Mouse (Mus musculus): ENCODE results near the gene Lrrfip1. TPM values are rescaled to one million over a fixed set of nuclear protein-coding genes. Genes with fewer than 3 reads are reported as not detected.

The Lrrfip1 gene
- polyA plus RNA-seq, 1 experiment from 2014 or later: 26.2 TPM

- ATAC-seq (ENCODE audit: insufficient number of reproducible peaks, low FRiP score, low TSS enrichment, low read depth) (no peak), DNase-seq (ENCODE audit: low spot score) (no peak)
- H3K9ac ChIP-seq (ENCODE audit: low read length): no peak overlapping the region
- no peak overlapping the region for H3K27ac ChIP-seq (replicated peaks; ENCODE audit: low read depth, low read length)
- peaks cover 35% of the 10 kb centered on the region for H3K4me1 ChIP-seq (ENCODE audit: control insufficient read depth, insufficient read depth, low read length)
- H3K4me2 ChIP-seq (ENCODE audit: low read depth, severe bottlenecking): no peak overlapping the region
- no peaks in the 10 kb centered on the region for H3K36me3 ChIP-seq (ENCODE audit: control insufficient read depth, insufficient read depth, low read length)
- 66% methylated on average over 18 of the region's 18 CpGs for WGBS
- no peak overlapping the region for H3K4me3 ChIP-seq (ENCODE audit: low read depth, low read length)
- no peaks in the 10 kb centered on the region for H3K9me3 ChIP-seq (ENCODE audit: control insufficient read depth, low read length)
- no peaks in the 10 kb centered on the region for H3K27me3 ChIP-seq (ENCODE audit: control insufficient read depth, insufficient read depth, low read length)
Observed at GRCm38 (mm10) chr1:91057311-91058245, 59.0 kb downstream of the Lrrfip1 start.

GRCm38 (mm10) chr1:91058251-91058650, 59.7 kb downstream of the Lrrfip1 start:
- WGBS: 56% methylated on average over 6 of the region's 6 CpGs
- Histone ChIP-seq H3K4me2 (ENCODE audit: low read depth, severe bottlenecking) (no peak overlapping the region), H3K27me3 (ENCODE audit: control insufficient read depth, insufficient read depth, low read length) (no peaks in the 10 kb centered on the region), H3K9ac (ENCODE audit: low read length) (no peak overlapping the region), H3K9me3 (ENCODE audit: control insufficient read depth, low read length) (no peaks in the 10 kb centered on the region), H3K36me3 (ENCODE audit: control insufficient read depth, insufficient read depth, low read length) (no peaks in the 10 kb centered on the region), H3K4me1 (ENCODE audit: control insufficient read depth, insufficient read depth, low read length) (peaks cover 39% of the 10 kb centered on the region), H3K4me3 (ENCODE audit: low read depth, low read length) (no peak overlapping the region), H3K27ac (replicated peaks; ENCODE audit: low read depth, low read length) (no peak overlapping the region)
- no peak for ATAC-seq (ENCODE audit: insufficient number of reproducible peaks, low FRiP score, low TSS enrichment, low read depth)
- DNase-seq (ENCODE audit: low spot score): no peak

- no peak for ATAC-seq (ENCODE audit: insufficient number of reproducible peaks, low FRiP score, low TSS enrichment, low read depth)
- H3K4me3 ChIP-seq (ENCODE audit: low read depth, low read length): no peak overlapping the region
- H3K27me3 ChIP-seq (ENCODE audit: control insufficient read depth, insufficient read depth, low read length): no peaks in the 10 kb centered on the region
- H3K27ac ChIP-seq (replicated peaks; ENCODE audit: low read depth, low read length): no peak overlapping the region
- DNase-seq (ENCODE audit: low spot score): no peak
- no peak overlapping the region for H3K9ac ChIP-seq (ENCODE audit: low read length)
- H3K4me1 ChIP-seq (ENCODE audit: control insufficient read depth, insufficient read depth, low read length): peaks cover 37% of the 10 kb centered on the region
- 40% methylated on average over 9 of the region's 9 CpGs for WGBS
- H3K9me3 ChIP-seq (ENCODE audit: control insufficient read depth, low read length): no peaks in the 10 kb centered on the region
- H3K36me3 ChIP-seq (ENCODE audit: control insufficient read depth, insufficient read depth, low read length): no peaks in the 10 kb centered on the region
- H3K4me2 ChIP-seq (ENCODE audit: low read depth, severe bottlenecking): no peak overlapping the region
Observed at GRCm38 (mm10) chr1:91059792-91060604, 61.5 kb downstream of the Lrrfip1 start.

- H3K27ac ChIP-seq (replicated peaks; ENCODE audit: low read depth, low read length): no peak overlapping the region; the same call in 1 of the 2 replicates
- no peaks in the 10 kb centered on the region for H3K36me3 ChIP-seq (ENCODE audit: control insufficient read depth, insufficient read depth, low read length)
- WGBS: 59% methylated on average over 4 of the region's 4 CpGs
Observed at GRCm38 (mm10) chr1:91061105-91061504, 62.6 kb downstream of the Lrrfip1 start.

GRCm38 (mm10) chr1:91062363-91062762, 63.8 kb downstream of the Lrrfip1 start:
- Histone ChIP-seq H3K4me1 (ENCODE audit: control insufficient read depth, insufficient read depth, low read length) (peaks cover 29% of the 10 kb centered on the region), H3K27ac (replicated peaks; ENCODE audit: low read depth, low read length) (no peak overlapping the region), H3K9ac (ENCODE audit: low read length) (no peak overlapping the region), H3K27me3 (ENCODE audit: control insufficient read depth, insufficient read depth, low read length) (no peaks in the 10 kb centered on the region), H3K4me2 (ENCODE audit: low read depth, severe bottlenecking) (no peak overlapping the region), H3K36me3 (ENCODE audit: control insufficient read depth, insufficient read depth, low read length) (no peaks in the 10 kb centered on the region), H3K4me3 (ENCODE audit: low read depth, low read length) (no peak overlapping the region), H3K9me3 (ENCODE audit: control insufficient read depth, low read length) (no peaks in the 10 kb centered on the region)
- 52% methylated on average over 5 of the region's 5 CpGs for WGBS
- ATAC-seq (ENCODE audit: insufficient number of reproducible peaks, low FRiP score, low TSS enrichment, low read depth) (no peak), DNase-seq (ENCODE audit: low spot score) (no peak)

More at GRCm38 (mm10) chr1:91061105-91061504, 62.6 kb downstream of the Lrrfip1 start:
- Histone ChIP-seq H3K9ac (ENCODE audit: low read length) (no peak overlapping the region), H3K4me3 (ENCODE audit: low read depth, low read length) (no peak overlapping the region), H3K4me1 (ENCODE audit: control insufficient read depth, insufficient read depth, low read length) (peaks cover 33% of the 10 kb centered on the region), H3K27me3 (ENCODE audit: control insufficient read depth, insufficient read depth, low read length) (no peaks in the 10 kb centered on the region), H3K9me3 (ENCODE audit: control insufficient read depth, low read length) (no peaks in the 10 kb centered on the region), H3K4me2 (ENCODE audit: low read depth, severe bottlenecking) (no peak overlapping the region)
- DNase-seq (ENCODE audit: low spot score) (no peak), ATAC-seq (ENCODE audit: insufficient number of reproducible peaks, low FRiP score, low TSS enrichment, low read depth) (no peak)

- Histone ChIP-seq H3K9me3 (ENCODE audit: control insufficient read depth, low read length) (no peaks in the 10 kb centered on the region), H3K4me1 (ENCODE audit: control insufficient read depth, insufficient read depth, low read length) (peaks cover 32% of the 10 kb centered on the region), H3K27ac (replicated peaks; ENCODE audit: low read depth, low read length) (no peak overlapping the region), H3K4me3 (ENCODE audit: low read depth, low read length) (no peak overlapping the region), H3K27me3 (ENCODE audit: control insufficient read depth, insufficient read depth, low read length) (no peaks in the 10 kb centered on the region), H3K4me2 (ENCODE audit: low read depth, severe bottlenecking) (no peak overlapping the region), H3K36me3 (ENCODE audit: control insufficient read depth, insufficient read depth, low read length) (no peaks in the 10 kb centered on the region), H3K9ac (ENCODE audit: low read length) (no peak overlapping the region)
- ATAC-seq (ENCODE audit: insufficient number of reproducible peaks, low FRiP score, low TSS enrichment, low read depth) (no peak), DNase-seq (ENCODE audit: low spot score) (no peak)
- 58% methylated on average over 2 of the region's 2 CpGs for WGBS
Observed at GRCm38 (mm10) chr1:91064053-91064452, 65.5 kb downstream of the Lrrfip1 start.

- H3K4me1 ChIP-seq (ENCODE audit: control insufficient read depth, insufficient read depth, low read length): peaks cover 32% of the 10 kb centered on the region
- no peaks in the 10 kb centered on the region for H3K27me3 ChIP-seq (ENCODE audit: control insufficient read depth, insufficient read depth, low read length)
- no peaks in the 10 kb centered on the region for H3K36me3 ChIP-seq (ENCODE audit: control insufficient read depth, insufficient read depth, low read length)
- no peaks in the 10 kb centered on the region for H3K9me3 ChIP-seq (ENCODE audit: control insufficient read depth, low read length)
- H3K27ac ChIP-seq (replicated peaks; ENCODE audit: low read depth, low read length): no peak overlapping the region
- H3K4me3 ChIP-seq (ENCODE audit: low read depth, low read length): no peak overlapping the region
- WGBS: 88% methylated on average over 11 of the region's 11 CpGs
- no peak for ATAC-seq (ENCODE audit: insufficient number of reproducible peaks, low FRiP score, low TSS enrichment, low read depth)
- no peak overlapping the region for H3K9ac ChIP-seq (ENCODE audit: low read length)
- no peak for DNase-seq (ENCODE audit: low spot score)
- no peak overlapping the region for H3K4me2 ChIP-seq (ENCODE audit: low read depth, severe bottlenecking)
Observed at GRCm38 (mm10) chr1:91064903-91065525, 66.5 kb downstream of the Lrrfip1 start.

- no peak overlapping the region for H3K4me3 ChIP-seq (ENCODE audit: low read depth, low read length)
- no peak overlapping the region for H3K4me2 ChIP-seq (ENCODE audit: low read depth, severe bottlenecking)
- ATAC-seq (ENCODE audit: insufficient number of reproducible peaks, low FRiP score, low TSS enrichment, low read depth): no peak
- DNase-seq (ENCODE audit: low spot score): no peak
- no peaks in the 10 kb centered on the region for H3K36me3 ChIP-seq (ENCODE audit: control insufficient read depth, insufficient read depth, low read length)
- peaks cover 32% of the 10 kb centered on the region for H3K4me1 ChIP-seq (ENCODE audit: control insufficient read depth, insufficient read depth, low read length)
- no peak overlapping the region for H3K9ac ChIP-seq (ENCODE audit: low read length)
- 93% methylated on average over 6 of the region's 6 CpGs for WGBS
- H3K27ac ChIP-seq (replicated peaks; ENCODE audit: low read depth, low read length): no peak overlapping the region
- no peaks in the 10 kb centered on the region for H3K9me3 ChIP-seq (ENCODE audit: control insufficient read depth, low read length)
- no peaks in the 10 kb centered on the region for H3K27me3 ChIP-seq (ENCODE audit: control insufficient read depth, insufficient read depth, low read length)
Observed at GRCm38 (mm10) chr1:91066061-91066460, 67.5 kb downstream of the Lrrfip1 start.
